ENCODE assay signal across 23 mouse cellular contexts in the genomic region with DNA sequence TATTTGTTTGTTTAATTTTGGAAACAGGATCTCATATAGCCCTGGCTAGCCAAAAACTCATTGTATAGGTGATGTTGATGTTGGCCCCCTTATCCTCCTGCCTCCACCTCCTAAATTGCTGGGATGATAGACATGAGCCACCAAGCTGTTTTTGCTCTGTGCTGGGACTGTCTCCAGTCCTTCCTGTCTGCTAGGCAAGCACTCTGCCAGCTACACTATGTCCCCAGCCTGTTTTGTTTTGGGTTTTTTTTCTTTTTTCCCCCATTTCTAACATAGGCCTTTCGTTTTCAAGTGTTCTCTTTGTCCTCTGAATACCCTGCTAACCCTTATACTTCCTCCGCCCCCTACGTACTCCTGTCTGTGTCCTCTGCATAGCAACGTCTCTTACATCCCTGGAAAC. TPM values are rescaled to one million over a fixed set of nuclear protein-coding genes. Genes with fewer than 3 reads are reported as not detected.
A peak's percentile ranks its signal among the peaks of the same experiment; 100 is the strongest.
DNase-seq lines count a peak whose midpoint lies in the region; ATAC-seq and TF ChIP-seq lines count a peak whose summit lies in the region.
"Had no signal": no experiment of that assay in that cellular context is flagged by ENCODE, and none has a peak within 500 bp of the region (broad histone marks: within the 10 kb centered on the region; RNA-seq: fewer than 3 reads in every experiment).

No protein-coding gene starts in this region.

- ATAC-seq in kidney, embryonic 16.5 days (ENCODE audit: low FRiP score, low TSS enrichment): 0 out of 2 replicates have a peak, but pooled peaks have one; percentile 16
- ATAC-seq in forebrain, embryonic 15.5 days (replicated peaks): 0 out of 2 replicates have a peak, but pooled peaks have one; percentile 35
- ATAC-seq: activated CD4-positive, CD25-positive, alpha-beta regulatory T cell, adult 4 months; intestine, embryonic 16.5 days; Patski had no signal

- no peak for TF ChIP-seq POLR2A in brain, embryonic 14.5 days (IDR thresholded peaks at IDR 0.05; ENCODE audit: borderline replicate concordance, extremely low read depth, insufficient read depth, insufficient read length, poor library complexity, severe bottlenecking)

- TF ChIP-seq CTCF in brain, embryonic 14.5 days (IDR thresholded peaks at IDR 0.05; ENCODE audit: borderline replicate concordance, extremely low read depth, insufficient read depth, insufficient read length): no peak

- DNase-seq in heart, adult 11 months: peak; percentile 86
- no peak for DNase-seq in heart, embryonic 10.5 days (ENCODE audit: low spot score)
- no peak for DNase-seq in kidney, adult 11 months
- DNase-seq in brain, embryonic 14.5 days (ENCODE audit: low read depth): peak; percentile 28
- no peak for DNase-seq in right cerebral cortex, postnatal 4 days
- DNase-seq: adrenal gland, adult 2 months; adrenal gland, postnatal 25 days; cerebellum, adult 2 months; cerebellum, postnatal 14 days; embryo, embryonic 11 days; gastrocnemius, postnatal 36 days; heart, adult 18-20 months; heart, postnatal 10 days; kidney, adult 8-10 months had no signal

- no peak overlapping the region for H3K9ac ChIP-seq in kidney, embryonic 16.5 days (replicated peaks; ENCODE audit: low read length)
- H3K9ac ChIP-seq in forebrain, embryonic 15.5 days (replicated peaks): no peak overlapping the region
- H3K9ac ChIP-seq: embryonic facial prominence, embryonic 12.5 days; hindbrain, embryonic 13.5 days had no signal

- no peak overlapping the region for H3K4me2 ChIP-seq in kidney, embryonic 16.5 days (replicated peaks; ENCODE audit: low read depth, low read length)
- no peak overlapping the region for H3K4me2 ChIP-seq in forebrain, embryonic 15.5 days (replicated peaks)
- H3K4me2 ChIP-seq: embryonic facial prominence, embryonic 12.5 days; hindbrain, embryonic 13.5 days had no signal

- no peak overlapping the region for H3K27ac ChIP-seq in heart, embryonic 10.5 days
- no peak overlapping the region for H3K27ac ChIP-seq in kidney, embryonic 16.5 days (ENCODE audit: low read length)
- H3K27ac ChIP-seq in forebrain, embryonic 15.5 days (replicated peaks): no peak overlapping the region
- H3K27ac ChIP-seq: embryonic facial prominence, embryonic 12.5 days; hindbrain, embryonic 13.5 days had no signal

- H3K4me3 ChIP-seq in heart, embryonic 10.5 days: no peak overlapping the region
- no peak overlapping the region for H3K4me3 ChIP-seq in kidney, embryonic 16.5 days (ENCODE audit: low read length)
- H3K4me3 ChIP-seq in forebrain, embryonic 15.5 days: no peak overlapping the region
- H3K4me3 ChIP-seq: embryonic facial prominence, embryonic 12.5 days; hindbrain, embryonic 13.5 days had no signal

- no peaks in the 10 kb centered on the region for H3K27me3 ChIP-seq in heart, embryonic 10.5 days (ENCODE audit: insufficient read depth, poor library complexity, severe bottlenecking)
- no peaks in the 10 kb centered on the region for H3K27me3 ChIP-seq in kidney, embryonic 16.5 days (ENCODE audit: insufficient read depth, low read length)
- no peaks in the 10 kb centered on the region for H3K27me3 ChIP-seq in forebrain, embryonic 15.5 days
- H3K27me3 ChIP-seq: CH12.LX; embryonic facial prominence, embryonic 12.5 days; hindbrain, embryonic 13.5 days; Patski had no signal

- 66% methylated on average over 4 of the region's 4 CpGs for WGBS in heart, embryonic 10.5 days
- 63% methylated on average over 4 of the region's 4 CpGs for WGBS in kidney, embryonic 16.5 days
- 51% methylated on average over 4 of the region's 4 CpGs for WGBS in forebrain, embryonic 15.5 days

- no peaks in the 10 kb centered on the region for H3K4me1 ChIP-seq in heart, embryonic 10.5 days
- no peaks in the 10 kb centered on the region; the same call in 1 of the 2 replicates for H3K4me1 ChIP-seq in kidney, embryonic 16.5 days (ENCODE audit: insufficient read depth, low read length)
- no peaks in the 10 kb centered on the region for H3K4me1 ChIP-seq in forebrain, embryonic 15.5 days
- H3K4me1 ChIP-seq: embryonic facial prominence, embryonic 12.5 days; hindbrain, embryonic 13.5 days had no signal

- H3K9me3 ChIP-seq in heart, embryonic 10.5 days: peaks cover 3% of the 10 kb centered on the region; the same call in 1 of the 2 replicates
- peaks cover 8% of the 10 kb centered on the region for H3K9me3 ChIP-seq in kidney, embryonic 16.5 days (ENCODE audit: low read length)
- H3K9me3 ChIP-seq in forebrain, embryonic 15.5 days: no peaks in the 10 kb centered on the region
- H3K9me3 ChIP-seq: embryonic facial prominence, embryonic 12.5 days had no signal

- peaks cover 24% of the 10 kb centered on the region for H3K36me3 ChIP-seq in heart, embryonic 10.5 days
- H3K36me3 ChIP-seq in kidney, embryonic 16.5 days (ENCODE audit: insufficient read depth, low read length): no peaks in the 10 kb centered on the region; the same call in 1 of the 2 replicates
- no peaks in the 10 kb centered on the region for H3K36me3 ChIP-seq in forebrain, embryonic 15.5 days

RNA-seq across cellular contexts. Expression of gene Mmrn2, which starts 18.0 kb away (rescaled TPM):
- 13.9 and 23.7 TPM in 2 replicates for polyA plus RNA-seq in heart, embryonic 10.5 days (2016; fragmentation: Nextera tagmentation; extraction: Ambion mirVana)
- polyA plus RNA-seq in kidney, embryonic 16.5 days (2015; fragmentation: Nextera tagmentation; extraction: Ambion mirVana): 19.0 and 20.9 TPM in 2 replicates
- polyA plus RNA-seq in brain, embryonic 14.5 days (2012; rRNA removed): 2.5 and 4.5 TPM in 2 replicates
- polyA plus RNA-seq in forebrain, embryonic 15.5 days (2015; fragmentation: Nextera tagmentation; extraction: Ambion mirVana): 4.2 and 4.3 TPM in 2 replicates
- polyA plus RNA-seq: activated CD4-positive, CD25-positive, alpha-beta regulatory T cell, adult 4 months had no signal

RNA-seq across cellular contexts. Expression of gene Sncg, which starts 18.7 kb away (rescaled TPM):
- polyA plus RNA-seq in heart, embryonic 10.5 days (2016; fragmentation: Nextera tagmentation; extraction: Ambion mirVana): 2.3 and 4.6 TPM in 2 replicates
- polyA plus RNA-seq in kidney, embryonic 16.5 days (2015; fragmentation: Nextera tagmentation; extraction: Ambion mirVana): 7.0 and 9.0 TPM in 2 replicates
- polyA plus RNA-seq in brain, embryonic 14.5 days (2012; rRNA removed): 36.7 and 103 TPM in 2 replicates
- 1.9 and 2.9 TPM in 2 replicates for polyA plus RNA-seq in forebrain, embryonic 15.5 days (2015; fragmentation: Nextera tagmentation; extraction: Ambion mirVana)
- polyA plus RNA-seq: activated CD4-positive, CD25-positive, alpha-beta regulatory T cell, adult 4 months; Patski had no signal

RNA-seq across cellular contexts. Expression of gene Fam25c, which starts 38.1 kb away (rescaled TPM):
- not detected in 2 replicates for polyA plus RNA-seq in heart, embryonic 10.5 days (2016; fragmentation: Nextera tagmentation; extraction: Ambion mirVana)
- polyA plus RNA-seq in kidney, embryonic 16.5 days (2015; fragmentation: Nextera tagmentation; extraction: Ambion mirVana): 0.86 and 1.1 TPM in 2 replicates
- polyA plus RNA-seq in brain, embryonic 14.5 days (2012; rRNA removed): 0.85 TPM in 1 of 2 replicates, not detected in the other
- polyA plus RNA-seq in forebrain, embryonic 15.5 days (2015; fragmentation: Nextera tagmentation; extraction: Ambion mirVana): not detected in 2 replicates
- polyA plus RNA-seq: activated CD4-positive, CD25-positive, alpha-beta regulatory T cell, adult 4 months; adrenal gland, adult 2 months; cerebellum, adult 2 months; embryonic facial prominence, embryonic 12.5 days; heart, embryonic 14.5 days; hindbrain, embryonic 13.5 days; intestine, embryonic 16.5 days; Patski had no signal

Comparison
In these comparisons a context has a peak if more than half of its experiments do, and no peak if none do; other contexts are left out.
1. DNase-seq: peak in heart, adult 11 months (single experiment) and brain, embryonic 14.5 days (single experiment); none in heart, embryonic 10.5 days (single experiment), kidney, adult 11 months (single experiment) and right cerebral cortex, postnatal 4 days (single experiment).